Mouse (Mus musculus): ENCODE results near the gene Gm14137. TPM values are rescaled to one million over a fixed set of nuclear protein-coding genes. Genes with fewer than 3 reads are reported as not detected.

Gm14137 gene
- total and polyA plus RNA-seq, 2 experiments from 2014 or later = 0.28 TPM; not detected in 1

DNA sequence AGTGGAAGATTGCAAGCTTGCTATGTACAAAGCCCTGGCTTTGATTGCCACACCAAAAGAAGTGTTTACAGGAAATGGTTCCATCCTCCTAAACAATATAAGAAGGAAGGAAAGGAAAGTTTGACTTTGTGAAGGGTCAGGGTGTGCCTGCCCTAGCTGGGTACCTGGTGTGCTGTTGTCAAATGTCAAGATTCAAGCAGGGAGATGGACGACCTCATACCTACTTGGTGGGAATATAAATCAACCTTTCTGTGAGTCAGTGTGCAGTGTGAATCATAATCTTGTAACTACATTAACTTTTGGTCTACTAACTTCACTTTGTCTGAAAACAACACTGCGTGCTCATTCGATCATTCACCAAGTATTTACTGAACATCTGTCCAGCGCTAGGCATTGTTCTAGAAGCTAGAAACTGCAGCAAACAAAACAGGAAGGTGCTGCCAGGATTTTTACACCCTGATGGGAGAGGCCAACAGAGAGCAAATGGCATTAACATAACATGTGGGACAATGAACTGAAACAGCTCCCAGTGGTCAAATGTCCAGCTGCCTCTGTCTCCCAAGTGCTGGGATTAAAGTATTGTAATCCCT, 29.7 kb downstream of the Gm14137 start:
- Histone ChIP-seq H3K4me1 (ENCODE audit: insufficient read depth) (no peaks in the 10 kb centered on the region), H3K27ac (ENCODE audit: low read depth, low read length) (no peak overlapping the region), H3K4me3 (ENCODE audit: low read depth, low read length) (no peak overlapping the region), H3K4me2 (ENCODE audit: low read depth) (no peak overlapping the region), H3K9me3 (ENCODE audit: low read length) (no peaks in the 10 kb centered on the region), H3K36me3 (ENCODE audit: insufficient read depth) (no peaks in the 10 kb centered on the region), H3K9ac (no peak overlapping the region), H3K27me3 (ENCODE audit: insufficient read depth, low read length) (no peaks in the 10 kb centered on the region)
- ATAC-seq = no peak
- no peak for DNase-seq
- 79% methylated on average over 4 of the region's 4 CpGs for WGBS
- no peak for TF ChIP-seq CTCF (IDR thresholded peaks at IDR 0.05; ENCODE audit: low read depth)

DNA sequence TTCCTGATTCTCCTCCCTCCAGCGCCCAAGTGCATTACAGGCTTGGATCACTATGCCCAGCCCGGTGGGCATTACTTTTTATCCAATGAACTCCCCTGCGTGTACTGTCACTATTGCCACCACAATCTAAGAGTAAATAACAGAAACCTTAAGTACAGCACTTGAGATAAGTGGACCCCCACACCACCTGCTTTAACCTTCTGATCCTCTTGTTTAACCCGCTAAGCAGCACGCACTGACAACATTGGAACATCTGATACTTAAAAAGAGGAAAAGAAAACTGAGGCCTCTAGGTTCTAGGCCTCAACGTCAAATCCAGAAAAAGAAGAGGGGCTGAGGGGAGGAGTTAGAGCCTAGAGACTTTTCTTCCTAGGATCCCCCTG, 33.6 kb downstream of the Gm14137 start:
- Histone ChIP-seq H3K4me2 (ENCODE audit: low read depth) (peak overlapping the region; percentile 64), H3K4me3 (ENCODE audit: low read depth, low read length) (peak overlapping the region; percentile 85), H3K4me1 (ENCODE audit: insufficient read depth) (peaks cover 3% of the 10 kb centered on the region; the same call in 1 of the 2 replicates), H3K27ac (ENCODE audit: low read depth, low read length) (peak overlapping the region; percentile 88), H3K36me3 (ENCODE audit: insufficient read depth) (peaks cover 21% of the 10 kb centered on the region), H3K9me3 (ENCODE audit: low read length) (no peaks in the 10 kb centered on the region), H3K9ac (peak overlapping the region; percentile 70), H3K27me3 (ENCODE audit: insufficient read depth, low read length) (no peaks in the 10 kb centered on the region)
- no peak for DNase-seq
- ATAC-seq = no peak
- WGBS = 20% methylated on average over 6 of the region's 6 CpGs
- no peak for TF ChIP-seq CTCF (IDR thresholded peaks at IDR 0.05; ENCODE audit: low read depth)

DNA sequence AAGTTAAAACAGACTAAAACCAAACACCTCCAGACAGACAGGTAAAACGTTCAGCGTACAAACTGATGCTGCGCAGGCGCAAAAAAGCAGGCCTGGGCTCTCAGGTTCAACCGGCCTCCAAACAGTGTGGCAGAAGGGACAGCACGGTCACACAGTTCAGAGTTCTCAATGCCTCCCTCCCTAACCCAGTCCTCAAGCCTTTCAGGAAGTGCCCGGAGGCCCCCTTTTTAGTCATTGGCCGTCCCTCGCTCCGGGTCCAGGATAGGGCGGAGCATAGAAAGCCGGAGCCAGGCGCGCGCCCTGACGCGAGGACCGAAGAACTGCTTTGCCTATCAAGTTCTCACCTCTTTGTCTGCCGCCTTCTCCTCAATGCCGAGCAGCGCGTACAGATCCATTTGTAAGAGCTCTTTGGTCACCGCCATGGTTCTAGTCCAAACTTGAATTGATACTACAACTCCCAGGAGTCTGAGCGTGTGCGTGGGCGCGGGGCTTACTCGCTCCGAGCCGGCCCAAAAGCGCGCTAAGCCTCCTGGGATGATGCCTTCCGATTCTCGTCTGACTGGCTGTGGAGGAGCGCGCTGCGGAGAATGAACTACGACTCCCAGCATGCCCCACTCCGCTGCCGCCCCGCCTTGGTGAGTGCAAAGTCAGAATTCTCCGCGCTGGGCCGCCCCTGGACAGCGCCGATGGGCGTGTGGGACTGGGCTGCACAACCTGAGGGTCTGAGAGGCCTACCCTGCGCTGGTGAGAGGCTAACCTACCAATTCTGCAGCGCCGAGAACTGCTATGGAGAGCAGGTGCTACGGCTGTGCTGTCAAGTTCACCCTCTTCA, 34.3 kb downstream of the Gm14137 start, which contains the start of the genes Zfyve19 and Dnajc17:
Gene Zfyve19, plus strand, starts transcription at position 274 of the 832 bp plus-strand sequence.
Gene Dnajc17, minus strand, starts transcription at position 452 of the 832 bp plus-strand sequence.
- Histone ChIP-seq H3K9me3 (ENCODE audit: low read length) (no peaks in the 10 kb centered on the region), H3K4me1 (ENCODE audit: insufficient read depth) (peaks cover 3% of the 10 kb centered on the region; the same call in 1 of the 2 replicates), H3K9ac (peak within 1 kb of the TSS; percentile 70), H3K36me3 (ENCODE audit: insufficient read depth) (peaks cover 21% of the 10 kb centered on the region), H3K4me2 (ENCODE audit: low read depth) (peak within 1 kb of the TSS; percentile 69), H3K27ac (ENCODE audit: low read depth, low read length) (peak within 1 kb of the TSS; percentile 88), H3K27me3 (ENCODE audit: insufficient read depth, low read length) (no peaks in the 10 kb centered on the region), H3K4me3 (ENCODE audit: low read depth, low read length) (peak within 1 kb of the TSS; percentile 85)
- peak; percentile 14; the same call in 1 of the 2 replicates for TF ChIP-seq CTCF (IDR thresholded peaks at IDR 0.05; ENCODE audit: low read depth)
- DNase-seq (peak; percentile 97), ATAC-seq (peak; percentile 99)
- WGBS = 1% methylated on average over 51 of the region's 51 CpGs

DNA sequence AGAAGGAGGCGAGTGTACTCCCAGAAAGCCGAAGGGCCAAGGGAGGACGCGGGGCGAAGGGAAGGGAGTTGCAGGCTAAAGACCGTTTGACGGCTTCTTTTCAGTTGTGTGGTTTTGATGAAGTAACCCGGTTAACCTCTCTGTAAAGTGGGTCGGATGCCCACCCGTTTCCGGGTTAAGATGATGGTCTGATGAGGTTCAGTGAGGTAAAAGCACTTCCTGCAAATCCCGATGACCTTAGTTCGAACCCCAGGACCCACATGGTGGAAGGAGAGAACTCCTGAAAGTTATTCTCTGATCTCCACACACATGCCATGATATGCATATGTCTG, 34.8 kb downstream of the Gm14137 start:
- H3K36me3 ChIP-seq (ENCODE audit: insufficient read depth) = peaks cover 25% of the 10 kb centered on the region
- no peak for DNase-seq
- H3K4me3 ChIP-seq (ENCODE audit: low read depth, low read length) = peak overlapping the region; percentile 85
- 3% methylated on average over 13 of the region's 13 CpGs for WGBS
- no peaks in the 10 kb centered on the region for H3K9me3 ChIP-seq (ENCODE audit: low read length)
- peak; percentile 5 for ATAC-seq
- no peak for TF ChIP-seq CTCF (IDR thresholded peaks at IDR 0.05; ENCODE audit: low read depth)
- H3K27me3 ChIP-seq (ENCODE audit: insufficient read depth, low read length) = no peaks in the 10 kb centered on the region
- H3K4me1 ChIP-seq (ENCODE audit: insufficient read depth) = peaks cover 3% of the 10 kb centered on the region; the same call in 1 of the 2 replicates
- peak overlapping the region; percentile 70 for H3K9ac ChIP-seq
- H3K4me2 ChIP-seq (ENCODE audit: low read depth) = peak overlapping the region; percentile 69
- peak overlapping the region; percentile 64 for H3K27ac ChIP-seq (ENCODE audit: low read depth, low read length)

Other genes with a start within 250 kb of the Gm14137 start
- 2.9 and 4.0 TPM in 2 replicates for gene Chst14, start 248.0 kb upstream of the Gm14137 start, total RNA-seq (2014; rRNA removed)
- 3.6 and 3.9 TPM in 2 replicates for gene Chst14, start 248.0 kb upstream of the Gm14137 start, polyA plus RNA-seq (2015; fragmentation: Nextera tagmentation; extraction: Ambion mirVana)
- gene Ccdc32, start 145.1 kb upstream of the Gm14137 start, total RNA-seq (2014; rRNA removed) = 51.4 and 52.3 TPM in 2 replicates
- gene Ccdc32, start 145.1 kb upstream of the Gm14137 start, polyA plus RNA-seq (2015; fragmentation: Nextera tagmentation; extraction: Ambion mirVana) = 56.3 and 64.3 TPM in 2 replicates
- 9.4 and 10.3 TPM in 2 replicates for gene Rpusd2, start 139.7 kb upstream of the Gm14137 start, total RNA-seq (2014; rRNA removed)
- gene Rpusd2, start 139.7 kb upstream of the Gm14137 start, polyA plus RNA-seq (2015; fragmentation: Nextera tagmentation; extraction: Ambion mirVana) = 3.6 TPM in 2 replicates
- gene Knl1, start 127.4 kb upstream of the Gm14137 start, total RNA-seq (2014; rRNA removed) = 4.6 and 5.0 TPM in 2 replicates
- gene Knl1, start 127.4 kb upstream of the Gm14137 start, polyA plus RNA-seq (2015; fragmentation: Nextera tagmentation; extraction: Ambion mirVana) = 3.8 and 5.2 TPM in 2 replicates
- 1.2 and 1.4 TPM in 2 replicates for gene Rad51, start 61.7 kb upstream of the Gm14137 start, total RNA-seq (2014; rRNA removed)
- gene Rad51, start 61.7 kb upstream of the Gm14137 start, polyA plus RNA-seq (2015; fragmentation: Nextera tagmentation; extraction: Ambion mirVana) = 6.3 and 8.4 TPM in 2 replicates
- 45.8 and 57.3 TPM in 2 replicates for gene Rmdn3, start 17.5 kb upstream of the Gm14137 start, total RNA-seq (2014; rRNA removed)
- gene Rmdn3, start 17.5 kb upstream of the Gm14137 start, polyA plus RNA-seq (2015; fragmentation: Nextera tagmentation; extraction: Ambion mirVana) = 36.4 and 39.5 TPM in 2 replicates
- 0.38 TPM in 1 of 2 replicates, not detected in the other for gene Gchfr, start 6.7 kb upstream of the Gm14137 start, total RNA-seq (2014; rRNA removed)
- gene Gchfr, start 6.7 kb upstream of the Gm14137 start, polyA plus RNA-seq (2015; fragmentation: Nextera tagmentation; extraction: Ambion mirVana) = 1.5 and 1.9 TPM in 2 replicates
- 37.4 and 38.6 TPM in 2 replicates for gene Zfyve19, start 34.1 kb downstream of the Gm14137 start, total RNA-seq (2014; rRNA removed)
- gene Zfyve19, start 34.1 kb downstream of the Gm14137 start, polyA plus RNA-seq (2015; fragmentation: Nextera tagmentation; extraction: Ambion mirVana) = 58.3 and 62.5 TPM in 2 replicates
- 30.6 and 41.9 TPM in 2 replicates for gene Dnajc17, start 34.3 kb downstream of the Gm14137 start, total RNA-seq (2014; rRNA removed)
- gene Dnajc17, start 34.3 kb downstream of the Gm14137 start, polyA plus RNA-seq (2015; fragmentation: Nextera tagmentation; extraction: Ambion mirVana) = 25.2 and 27.0 TPM in 2 replicates
- not detected in 2 replicates for gene Ppp1r14d, start 55.4 kb downstream of the Gm14137 start, total RNA-seq (2014; rRNA removed)
- not detected in 2 replicates for gene Ppp1r14d, start 55.4 kb downstream of the Gm14137 start, polyA plus RNA-seq (2015; fragmentation: Nextera tagmentation; extraction: Ambion mirVana)
- 1.6 and 1.8 TPM in 2 replicates for gene Spint1, start 62.9 kb downstream of the Gm14137 start, total RNA-seq (2014; rRNA removed)
- 0.52 and 1.1 TPM in 2 replicates for gene Spint1, start 62.9 kb downstream of the Gm14137 start, polyA plus RNA-seq (2015; fragmentation: Nextera tagmentation; extraction: Ambion mirVana)
- gene Rhov, start 96.8 kb downstream of the Gm14137 start, total RNA-seq (2014; rRNA removed) = 20.5 and 27.8 TPM in 2 replicates
- gene Rhov, start 96.8 kb downstream of the Gm14137 start, polyA plus RNA-seq (2015; fragmentation: Nextera tagmentation; extraction: Ambion mirVana) = 22.9 and 29.3 TPM in 2 replicates
- gene Vps18, start 114.2 kb downstream of the Gm14137 start, total RNA-seq (2014; rRNA removed) = 22.5 and 26.7 TPM in 2 replicates
- 17.5 and 22.3 TPM in 2 replicates for gene Vps18, start 114.2 kb downstream of the Gm14137 start, polyA plus RNA-seq (2015; fragmentation: Nextera tagmentation; extraction: Ambion mirVana)
- 2.8 and 3.7 TPM in 2 replicates for gene Dll4, start 151.3 kb downstream of the Gm14137 start, total RNA-seq (2014; rRNA removed)
- 2.3 and 2.4 TPM in 2 replicates for gene Dll4, start 151.3 kb downstream of the Gm14137 start, polyA plus RNA-seq (2015; fragmentation: Nextera tagmentation; extraction: Ambion mirVana)
- 8.7 and 20.4 TPM in 2 replicates for gene Chac1, start 176.7 kb downstream of the Gm14137 start, total RNA-seq (2014; rRNA removed)
- gene Chac1, start 176.7 kb downstream of the Gm14137 start, polyA plus RNA-seq (2015; fragmentation: Nextera tagmentation; extraction: Ambion mirVana) = 5.7 and 9.1 TPM in 2 replicates

Measured in forebrain, postnatal 0 days (tissue).